Mouse (Mus musculus): Measurements from ENCODE around the gene Rab30. TPM values are rescaled to one million over a fixed set of nuclear protein-coding genes. Genes with fewer than 3 reads are reported as not detected.

Rab30 gene
- polyA plus RNA-seq, 1 experiment from 2014 or later = 5.6 TPM

DNA sequence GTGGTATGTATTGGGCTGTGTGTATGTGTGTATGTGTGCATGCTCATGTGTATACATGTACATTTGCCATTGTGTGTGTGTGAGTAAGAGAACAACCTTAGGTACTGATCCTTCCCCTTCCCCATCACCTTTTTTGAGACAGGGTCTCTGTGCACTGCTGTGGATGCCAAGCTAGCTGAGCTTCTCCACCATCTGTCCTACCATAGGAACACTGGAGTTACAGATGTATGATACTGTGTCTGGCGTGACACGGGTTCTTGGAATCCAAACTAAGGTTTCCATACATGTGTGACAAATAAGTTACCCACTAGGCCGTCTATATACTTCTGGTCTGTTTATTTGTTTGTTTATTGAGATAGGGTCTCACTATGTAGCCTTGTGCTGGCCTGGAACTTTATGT lies 32.2 kb downstream of the Rab30 start:
- TF ChIP-seq CTCF (IDR thresholded peaks at IDR 0.05; ENCODE audit: low read depth) = no peak
- Histone ChIP-seq H3K9me3 (replicated peaks; ENCODE audit: low read length) (no peaks in the 10 kb centered on the region), H3K27ac (no peak overlapping the region), H3K4me2 (ENCODE audit: low read length) (no peak overlapping the region), H3K4me1 (replicated peaks; ENCODE audit: insufficient read depth, low read length) (peaks cover 9% of the 10 kb centered on the region; the same call in 1 of the 2 replicates), H3K9ac (ENCODE audit: low read depth, low read length) (no peak overlapping the region), H3K27me3 (ENCODE audit: insufficient read depth, low read length) (no peaks in the 10 kb centered on the region), H3K4me3 (replicated peaks; ENCODE audit: low read depth, low read length) (no peak overlapping the region), H3K36me3 (ENCODE audit: insufficient read depth, low read length) (no peaks in the 10 kb centered on the region)
- DNase-seq (ENCODE audit: low spot score) = no peak
- WGBS = 94% methylated on average over 3 of the region's 3 CpGs
- ATAC-seq (replicated peaks; ENCODE audit: low FRiP score, low read depth) = no peak

DNA sequence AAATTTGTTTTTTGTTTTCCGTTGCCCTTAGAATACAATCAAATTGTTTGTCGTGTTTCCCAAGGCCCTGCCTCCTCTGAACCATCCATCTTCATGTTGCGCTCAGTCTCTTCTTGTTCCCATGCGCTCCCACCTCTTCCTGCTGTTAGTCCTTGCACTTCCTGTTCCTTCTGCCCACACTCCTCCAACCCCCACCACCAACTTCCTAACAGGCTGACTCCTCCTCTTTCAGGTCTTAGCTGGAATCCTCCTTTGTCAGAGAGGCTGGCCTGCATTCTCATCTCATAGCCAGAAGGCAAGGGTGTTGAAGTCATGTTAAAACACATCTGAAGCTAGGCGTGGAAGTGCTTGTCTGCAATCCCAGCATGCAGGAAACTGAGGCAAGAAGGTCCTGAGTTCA lies 33.3 kb downstream of the Rab30 start:
- no peaks in the 10 kb centered on the region for H3K36me3 ChIP-seq (ENCODE audit: insufficient read depth, low read length)
- H3K9ac ChIP-seq (ENCODE audit: low read depth, low read length) = no peak overlapping the region
- 86% methylated on average over 5 of the region's 5 CpGs for WGBS
- no peak for DNase-seq (ENCODE audit: low spot score)
- H3K27me3 ChIP-seq (ENCODE audit: insufficient read depth, low read length) = no peaks in the 10 kb centered on the region
- no peak for ATAC-seq (replicated peaks; ENCODE audit: low FRiP score, low read depth)
- H3K27ac ChIP-seq = no peak overlapping the region
- no peaks in the 10 kb centered on the region for H3K9me3 ChIP-seq (replicated peaks; ENCODE audit: low read length)
- H3K4me2 ChIP-seq (ENCODE audit: low read length) = no peak overlapping the region
- TF ChIP-seq CTCF (IDR thresholded peaks at IDR 0.05; ENCODE audit: low read depth) = no peak
- H3K4me1 ChIP-seq (replicated peaks; ENCODE audit: insufficient read depth, low read length) = peaks cover 9% of the 10 kb centered on the region; the same call in 1 of the 2 replicates
- H3K4me3 ChIP-seq (replicated peaks; ENCODE audit: low read depth, low read length) = no peak overlapping the region

DNA sequence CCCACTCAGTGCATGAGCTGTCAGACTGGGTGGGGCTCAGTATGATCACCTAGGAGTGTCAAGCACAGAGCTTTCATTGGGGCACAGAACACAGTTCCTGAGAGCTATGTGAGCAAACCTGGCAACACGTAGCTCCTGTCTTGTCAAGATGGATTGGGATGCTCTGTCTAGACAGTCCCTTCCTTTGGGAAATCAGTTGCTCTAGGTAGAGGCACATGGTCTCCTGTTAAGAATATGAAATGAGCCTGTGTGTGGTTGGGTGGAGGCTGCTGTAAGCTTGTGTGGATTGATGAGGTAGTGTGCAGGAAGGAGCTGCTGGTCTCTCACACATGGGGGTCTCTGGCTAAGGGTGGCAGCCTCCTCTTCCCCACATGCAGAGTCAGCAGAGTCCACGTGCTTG lies 34.3 kb downstream of the Rab30 start:
- H3K36me3 ChIP-seq (ENCODE audit: insufficient read depth, low read length) = no peaks in the 10 kb centered on the region
- no peak overlapping the region for H3K9ac ChIP-seq (ENCODE audit: low read depth, low read length)
- no peak for TF ChIP-seq CTCF (IDR thresholded peaks at IDR 0.05; ENCODE audit: low read depth)
- no peak overlapping the region for H3K4me2 ChIP-seq (ENCODE audit: low read length)
- no peaks in the 10 kb centered on the region for H3K27me3 ChIP-seq (ENCODE audit: insufficient read depth, low read length)
- WGBS = 49% methylated on average over 2 of the region's 2 CpGs
- peaks cover 9% of the 10 kb centered on the region; the same call in 1 of the 2 replicates for H3K4me1 ChIP-seq (replicated peaks; ENCODE audit: insufficient read depth, low read length)
- H3K9me3 ChIP-seq (replicated peaks; ENCODE audit: low read length) = no peaks in the 10 kb centered on the region
- no peak overlapping the region for H3K27ac ChIP-seq
- no peak for DNase-seq (ENCODE audit: low spot score)
- ATAC-seq (replicated peaks; ENCODE audit: low FRiP score, low read depth) = no peak
- no peak overlapping the region for H3K4me3 ChIP-seq (replicated peaks; ENCODE audit: low read depth, low read length)

DNA sequence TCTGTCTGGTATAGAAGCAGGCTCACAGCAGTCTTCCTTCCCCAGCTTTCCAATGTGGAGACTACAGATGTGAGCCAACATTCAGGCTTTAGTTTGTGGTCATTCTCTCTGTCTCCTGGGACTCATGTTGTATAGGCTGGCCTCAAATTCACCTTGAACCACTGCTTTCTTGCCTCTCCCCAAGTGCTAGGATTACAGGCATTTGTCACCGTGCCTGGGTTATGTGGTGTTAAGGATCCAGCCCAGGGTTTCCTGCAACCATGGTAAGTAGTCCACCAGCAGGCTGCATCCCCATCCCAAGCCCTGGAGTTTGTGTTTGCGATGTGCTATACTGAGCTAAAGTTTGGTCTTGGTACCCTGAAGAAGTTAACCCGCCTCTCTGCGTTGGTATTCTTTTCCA lies 35.2 kb downstream of the Rab30 start:
- H3K27ac ChIP-seq = no peak overlapping the region
- DNase-seq (ENCODE audit: low spot score) (no peak), ATAC-seq (replicated peaks; ENCODE audit: low FRiP score, low read depth) (no peak)
- no peak overlapping the region for H3K4me2 ChIP-seq (ENCODE audit: low read length)
- no peaks in the 10 kb centered on the region for H3K27me3 ChIP-seq (ENCODE audit: insufficient read depth, low read length)
- H3K4me1 ChIP-seq (replicated peaks; ENCODE audit: insufficient read depth, low read length) = peaks cover 9% of the 10 kb centered on the region; the same call in 1 of the 2 replicates
- no peaks in the 10 kb centered on the region for H3K9me3 ChIP-seq (replicated peaks; ENCODE audit: low read length)
- no peaks in the 10 kb centered on the region for H3K36me3 ChIP-seq (ENCODE audit: insufficient read depth, low read length)
- no peak overlapping the region for H3K9ac ChIP-seq (ENCODE audit: low read depth, low read length)
- TF ChIP-seq CTCF (IDR thresholded peaks at IDR 0.05; ENCODE audit: low read depth) = no peak
- H3K4me3 ChIP-seq (replicated peaks; ENCODE audit: low read depth, low read length) = no peak overlapping the region
- 53% methylated on average over 4 of the region's 4 CpGs for WGBS

DNA sequence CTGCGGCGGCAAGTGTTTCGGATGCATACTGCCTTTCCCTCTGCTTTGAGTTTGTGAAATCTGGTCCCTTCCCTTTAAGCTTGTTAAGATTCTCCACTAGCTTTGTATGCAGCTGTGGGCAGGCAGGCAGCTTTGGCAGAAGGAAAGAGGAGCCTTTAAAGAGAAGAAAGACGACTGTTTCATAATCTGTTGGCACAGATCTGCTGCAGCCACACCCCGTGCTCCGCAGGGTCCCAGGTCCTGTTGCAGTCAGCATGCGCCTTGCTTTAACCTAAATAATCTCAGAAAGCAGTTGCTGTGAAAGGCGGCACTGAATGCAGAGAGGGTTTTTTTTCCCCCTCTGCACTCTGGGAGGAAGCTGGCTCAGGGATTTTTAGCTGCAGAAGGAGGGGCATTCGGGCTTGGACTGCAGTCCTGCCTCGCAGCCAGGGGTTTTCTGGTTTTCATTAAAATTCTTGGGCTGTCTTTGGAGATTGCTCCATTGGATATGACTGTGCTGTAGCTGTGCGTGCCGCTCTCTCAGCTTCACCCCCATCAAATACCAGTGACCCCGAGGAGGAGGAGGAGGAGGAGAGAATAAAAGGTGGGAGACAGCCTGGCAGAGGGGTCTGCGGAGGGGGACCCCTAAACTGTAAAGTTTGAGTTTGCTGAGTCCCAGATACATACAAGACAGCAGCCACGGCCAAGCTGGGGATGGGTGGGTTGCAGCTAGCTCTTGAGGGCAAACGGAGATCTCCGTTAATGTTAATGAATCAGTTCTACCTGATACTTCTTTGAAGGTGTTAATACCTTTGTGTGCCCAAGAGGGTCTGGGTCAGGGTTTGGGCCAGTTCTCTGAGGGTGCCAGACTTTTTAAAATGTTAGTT lies 35.9 kb downstream of the Rab30 start:
- peaks cover 9% of the 10 kb centered on the region; the same call in 1 of the 2 replicates for H3K4me1 ChIP-seq (replicated peaks; ENCODE audit: insufficient read depth, low read length)
- no peak overlapping the region for H3K9ac ChIP-seq (ENCODE audit: low read depth, low read length)
- WGBS = 25% methylated on average over 17 of the region's 17 CpGs
- H3K27ac ChIP-seq = no peak overlapping the region
- H3K4me3 ChIP-seq (replicated peaks; ENCODE audit: low read depth, low read length) = no peak overlapping the region
- DNase-seq (ENCODE audit: low spot score) (peak; percentile 34), ATAC-seq (replicated peaks; ENCODE audit: low FRiP score, low read depth) (peak; percentile 21; the same call in 1 of the 2 replicates)
- H3K9me3 ChIP-seq (replicated peaks; ENCODE audit: low read length) = no peaks in the 10 kb centered on the region
- no peak for TF ChIP-seq CTCF (IDR thresholded peaks at IDR 0.05; ENCODE audit: low read depth)
- H3K27me3 ChIP-seq (ENCODE audit: insufficient read depth, low read length) = no peaks in the 10 kb centered on the region
- peak overlapping the region; percentile 38 for H3K4me2 ChIP-seq (ENCODE audit: low read length)
- no peaks in the 10 kb centered on the region for H3K36me3 ChIP-seq (ENCODE audit: insufficient read depth, low read length)

DNA sequence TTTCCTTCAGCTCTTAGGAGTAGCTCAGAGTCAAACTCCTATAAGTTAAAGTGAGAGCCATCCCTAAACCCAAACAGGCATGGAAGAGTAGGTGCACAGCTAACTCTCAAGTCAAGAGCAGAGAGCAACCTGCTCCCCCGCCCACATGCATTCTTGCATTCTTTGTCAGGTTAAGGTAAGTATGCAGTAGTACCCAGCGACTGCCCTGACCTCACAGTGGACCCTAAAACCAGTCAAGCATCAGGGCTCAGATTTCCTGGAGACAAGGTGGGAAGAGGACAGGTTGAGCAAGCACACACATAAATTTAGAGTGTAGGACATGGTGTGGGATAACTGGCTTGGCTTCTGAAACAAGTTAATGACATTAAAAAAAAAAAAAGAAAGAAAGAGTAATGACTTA lies 37.7 kb downstream of the Rab30 start:
- Histone ChIP-seq H3K4me3 (replicated peaks; ENCODE audit: low read depth, low read length) (no peak overlapping the region), H3K27me3 (ENCODE audit: insufficient read depth, low read length) (no peaks in the 10 kb centered on the region), H3K4me1 (replicated peaks; ENCODE audit: insufficient read depth, low read length) (peaks cover 9% of the 10 kb centered on the region; the same call in 1 of the 2 replicates), H3K27ac (no peak overlapping the region), H3K36me3 (ENCODE audit: insufficient read depth, low read length) (no peaks in the 10 kb centered on the region), H3K4me2 (ENCODE audit: low read length) (no peak overlapping the region), H3K9me3 (replicated peaks; ENCODE audit: low read length) (no peaks in the 10 kb centered on the region), H3K9ac (ENCODE audit: low read depth, low read length) (no peak overlapping the region)
- peak; percentile 59; the same call in 1 of the 2 replicates for ATAC-seq (replicated peaks; ENCODE audit: low FRiP score, low read depth)
- DNase-seq (ENCODE audit: low spot score) = no peak
- WGBS = 41% methylated on average over 2 of the region's 2 CpGs
- no peak for TF ChIP-seq CTCF (IDR thresholded peaks at IDR 0.05; ENCODE audit: low read depth)

All from kidney, postnatal 0 days (tissue).